Mouse (Mus musculus) thymus, adult 2 months (tissue): ENCODE results near the gene Ube2l3. TPM values are rescaled to one million over a fixed set of nuclear protein-coding genes. Genes with fewer than 3 reads are reported as not detected.

ENCODE experiments used
- DNase-seq: peaks from one replicate; pipeline ENCODE4 v3.0.0; 2021
- H3K27ac ChIP-seq: fragments of 200-500 bp; 2 replicates; pipeline ENCODE4 v1.5.1; 2012; ENCODE audit warnings: low read length, control low read depth; ENCODE audit not compliant: control insufficient read depth, insufficient read depth
- H3K27me3 ChIP-seq: fragments of 200-500 bp; 2 replicates; pipeline ENCODE4 v1.6.1; 2012; ENCODE audit warnings: mild to moderate bottlenecking, low read length, moderate library complexity, mixed read lengths; ENCODE audit not compliant: control insufficient read depth, insufficient read depth
- H3K36me3 ChIP-seq: fragments of 200-500 bp; 2 replicates; pipeline ENCODE4 v1.6.1; 2012; ENCODE audit warnings: mild to moderate bottlenecking, low read length, moderate library complexity; ENCODE audit not compliant: control insufficient read depth, insufficient read depth
- H3K4me1 ChIP-seq: fragments of 200-500 bp; replicated peaks from 2 replicates; pipeline ENCODE4 v1.6.1; 2012; ENCODE audit warnings: low read length; ENCODE audit not compliant: control insufficient read depth, insufficient read depth
- H3K4me3 ChIP-seq: fragments of 200-500 bp; 2 replicates; pipeline ENCODE4 v1.5.1; 2012; ENCODE audit warnings: mild to moderate bottlenecking, low read length, control low read depth, moderate library complexity; ENCODE audit not compliant: control insufficient read depth, insufficient read depth
- CTCF ChIP-seq: fragments of 200-500 bp; IDR thresholded peaks from 2 replicates; pipeline ENCODE4 v1.5.1; 2012; ENCODE audit warnings: mild to moderate bottlenecking, control low read depth, low read length, moderate library complexity, borderline replicate concordance; ENCODE audit not compliant: control insufficient read depth, poor library complexity, insufficient read depth; ENCODE audit errors: extremely low read depth
- POLR2A ChIP-seq: fragments of 200-500 bp; IDR thresholded peaks from 2 replicates; pipeline ENCODE4 v1.6.1; 2012; ENCODE audit warnings: mild to moderate bottlenecking, low read length, control low read depth, moderate library complexity; ENCODE audit not compliant: control insufficient read depth, poor library complexity, insufficient read depth; ENCODE audit errors: extremely low read depth
- WGBS: fragments of 180-500 bp; shearing (Covaris S2); methylation state at CpG from one replicate; pipeline ENCODE4 v1.1.7; 2018; 5-methylcytosine and 5-hydroxymethylcytosine counted together
- polyA plus RNA-seq: library from polyadenylated mRNA; depleted of rRNA; stranded (reverse); fragments of >200 nt; gene quantifications from 2 replicates; pipeline ENCODE4 v1.2.3, GENCODE M21; 2012

Ube2l3 gene
- polyA plus RNA-seq, 1 experiment: 70.5 TPM

GRCm38 (mm10) chr16:17132906-17133200, 69.6 kb downstream of the Ube2l3 start:
- Histone ChIP-seq H3K27me3 (no peaks in the 10 kb centered on the region), H3K4me1 (peaks cover 7% of the 10 kb centered on the region; the same call in 1 of the 2 replicates), H3K36me3 (no peaks in the 10 kb centered on the region), H3K4me3 (no peak overlapping the region), H3K27ac (no peak overlapping the region)
- 74% methylated on average over 7 of the region's 7 CpGs for WGBS
- no peak for DNase-seq
- TF ChIP-seq POLR2A: no peak
- TF ChIP-seq CTCF: no peak

GRCm38 (mm10) chr16:17132089-17132905, 70.2 kb downstream of the Ube2l3 start, which contains the start of gene Sdf2l1:
Gene Sdf2l1, minus strand, starts transcription at chr16:17132383.
- Histone ChIP-seq H3K4me1 (peaks cover 7% of the 10 kb centered on the region; the same call in 1 of the 2 replicates), H3K27ac (no peak within 1 kb of the TSS), H3K27me3 (no peaks in the 10 kb centered on the region), H3K36me3 (no peaks in the 10 kb centered on the region), H3K4me3 (peak within 1 kb of the TSS; percentile 65)
- WGBS: under 1% methylated on average over 47 of the region's 47 CpGs
- TF ChIP-seq CTCF (peak; percentile 89), POLR2A (peak; percentile 69; the same call in 1 of the 2 replicates)
- DNase-seq: peak; percentile 96

- 5% methylated on average over 43 of the region's 43 CpGs for WGBS
Measured at GRCm38 (mm10) chr16:17131191-17132088, 71.0 kb downstream of the Ube2l3 start.

GRCm38 (mm10) chr16:17127292-17127691, 75.2 kb downstream of the Ube2l3 start:
- TF ChIP-seq POLR2A: no peak
- no peak for TF ChIP-seq CTCF
- DNase-seq: peak; percentile 69
- Histone ChIP-seq H3K27me3 (no peaks in the 10 kb centered on the region), H3K36me3 (no peaks in the 10 kb centered on the region), H3K27ac (no peak overlapping the region), H3K4me3 (no peak overlapping the region), H3K4me1 (peaks cover 25% of the 10 kb centered on the region)
- WGBS: 97% methylated on average over 1 of the region's 1 CpGs

More at GRCm38 (mm10) chr16:17131191-17132088, 71.0 kb downstream of the Ube2l3 start:
- Histone ChIP-seq H3K4me1 (peaks cover 7% of the 10 kb centered on the region; the same call in 1 of the 2 replicates), H3K4me3 (peak overlapping the region; percentile 65), H3K27ac (no peak overlapping the region), H3K27me3 (no peaks in the 10 kb centered on the region), H3K36me3 (no peaks in the 10 kb centered on the region)
- TF ChIP-seq CTCF (no peak), POLR2A (no peak)
- DNase-seq: peak; percentile 35

GRCm38 (mm10) chr16:17124871-17125520, 77.5 kb downstream of the Ube2l3 start, which contains the start of gene 2610318N02Rik:
Gene 2610318N02Rik, minus strand, starts transcription at chr16:17125167.
- H3K4me3 ChIP-seq: peak within 1 kb of the TSS; percentile 59
- peak; percentile 83 for DNase-seq
- H3K27ac ChIP-seq: no peak within 1 kb of the TSS
- no peaks in the 10 kb centered on the region; the same call in 1 of the 2 replicates for H3K36me3 ChIP-seq
- peaks cover 18% of the 10 kb centered on the region for H3K4me1 ChIP-seq
- TF ChIP-seq POLR2A: peak; percentile 61
- no peak for TF ChIP-seq CTCF
- under 1% methylated on average over 25 of the region's 25 CpGs for WGBS
- no peaks in the 10 kb centered on the region for H3K27me3 ChIP-seq

GRCm38 (mm10) chr16:17124119-17124870, 78.2 kb downstream of the Ube2l3 start:
- peaks cover 18% of the 10 kb centered on the region for H3K4me1 ChIP-seq
- H3K27me3 ChIP-seq: no peaks in the 10 kb centered on the region
- TF ChIP-seq CTCF (no peak), POLR2A (no peak)
- DNase-seq: peak; percentile 31
- H3K4me3 ChIP-seq: peak overlapping the region; percentile 59
- WGBS: 19% methylated on average over 22 of the region's 22 CpGs
- H3K36me3 ChIP-seq: no peaks in the 10 kb centered on the region; the same call in 1 of the 2 replicates
- no peak overlapping the region for H3K27ac ChIP-seq
